Mouse (Mus musculus): ENCODE measurements at regions not wholly inside any gene's neighbourhood (a gene's known extent, or its start where the extent isn't known, plus 50 kb on each side); places are given as distances from the start of the nearest gene placed in this dataset.

- in situ Hi-C loops (cut with MboI, MseI) = loop anchor here (5.0 kb wide), 1 partner anchor 52 kb away; no protein-coding TSS in a partner anchor
Measured at GRCm38 (mm10) chr14:61809716-61810437, 202.6 kb downstream of the Kcnrg start.

GRCm38 (mm10) chr14:61810836-61811235 is 203.6 kb downstream of the Kcnrg start:
- in situ Hi-C loops (cut with MboI, MseI) = loop anchor here (5.0 kb wide), 1 partner anchor 51 kb away; no protein-coding TSS in a partner anchor

GRCm38 (mm10) chr14:61817711-61818110 is 210.5 kb downstream of the Kcnrg start:
- in situ Hi-C loops (cut with MboI, MseI) = no loop called here

GRCm38 (mm10) chr14:61818365-61818764 is 211.1 kb downstream of the Kcnrg start:
- in situ Hi-C loops (cut with MboI, MseI) = no loop called here

GRCm38 (mm10) chr14:61819251-61819650 is 212.0 kb downstream of the Kcnrg start:
- in situ Hi-C loops (cut with MboI, MseI) = no loop called here

GRCm38 (mm10) chr14:61834291-61834936 is 227.2 kb downstream of the Kcnrg start:
- in situ Hi-C loops (cut with MboI, MseI) = no loop called here

- in situ Hi-C loops (cut with MboI, MseI) = no loop called here
Measured at GRCm38 (mm10) chr14:61835729-61836128, 228.5 kb downstream of the Kcnrg start.

- in situ Hi-C loops (cut with MboI, MseI) = no loop called here
Measured at GRCm38 (mm10) chr14:61836231-61836630, 229.0 kb downstream of the Kcnrg start.

- in situ Hi-C loops (cut with MboI, MseI) = no loop called here
Measured at GRCm38 (mm10) chr14:61836965-61837364, 229.7 kb downstream of the Kcnrg start.

- in situ Hi-C loops (cut with MboI, MseI) = no loop called here
Measured at GRCm38 (mm10) chr14:61837851-61838250, 230.6 kb downstream of the Kcnrg start.

GRCm38 (mm10) chr14:61842476-61842875 is 235.2 kb downstream of the Kcnrg start:
- in situ Hi-C loops (cut with MboI, MseI) = no loop called here

- in situ Hi-C loops (cut with MboI, MseI) = no loop called here
Measured at GRCm38 (mm10) chr14:61846441-61846840, 239.2 kb downstream of the Kcnrg start.

- in situ Hi-C loops (cut with MboI, MseI) = no loop called here
Measured at GRCm38 (mm10) chr14:61850244-61850643, 243.0 kb downstream of the Kcnrg start.

GRCm38 (mm10) chr14:61857616-61858015 is 250.4 kb downstream of the Kcnrg start:
- in situ Hi-C loops (cut with MboI, MseI) = no loop called here

GRCm38 (mm10) chr14:61860688-61861087 is 253.4 kb downstream of the Kcnrg start:
- in situ Hi-C loops (cut with MboI, MseI) = loop anchor here (5.0 kb wide), 1 partner anchor 48 kb away; no protein-coding TSS in a partner anchor

GRCm38 (mm10) chr14:61861357-61861958 is 254.2 kb downstream of the Kcnrg start:
- in situ Hi-C loops (cut with MboI, MseI) = loop anchor here (5.0 kb wide), 1 partner anchor 49 kb away; no protein-coding TSS in a partner anchor

- in situ Hi-C loops (cut with MboI, MseI) = loop anchor here (5.0 kb wide), 1 partner anchor 51 kb away; no protein-coding TSS in a partner anchor
Measured at GRCm38 (mm10) chr14:61862931-61863330, 255.7 kb downstream of the Kcnrg start.

GRCm38 (mm10) chr14:61863475-61863874 is 256.2 kb downstream of the Kcnrg start:
- in situ Hi-C loops (cut with MboI, MseI) = loop anchor here (5.0 kb wide), 1 partner anchor 51 kb away; no protein-coding TSS in a partner anchor

- in situ Hi-C loops (cut with MboI, MseI) = no loop called here
Measured at GRCm38 (mm10) chr14:61866532-61867268, 259.4 kb downstream of the Kcnrg start.

- in situ Hi-C loops (cut with MboI, MseI) = no loop called here
Measured at GRCm38 (mm10) chr14:61874206-61874605, 266.9 kb downstream of the Kcnrg start.

- in situ Hi-C loops (cut with MboI, MseI) = no loop called here
Measured at GRCm38 (mm10) chr14:61879416-61879815, 272.2 kb downstream of the Kcnrg start.
